Mouse (Mus musculus): ENCODE results near the gene Hras. TPM values are rescaled to one million over a fixed set of nuclear protein-coding genes. Genes with fewer than 3 reads are reported as not detected.

Hras gene
- polyA plus RNA-seq, 2 experiments: 66.8 to 84.4 TPM

DNA sequence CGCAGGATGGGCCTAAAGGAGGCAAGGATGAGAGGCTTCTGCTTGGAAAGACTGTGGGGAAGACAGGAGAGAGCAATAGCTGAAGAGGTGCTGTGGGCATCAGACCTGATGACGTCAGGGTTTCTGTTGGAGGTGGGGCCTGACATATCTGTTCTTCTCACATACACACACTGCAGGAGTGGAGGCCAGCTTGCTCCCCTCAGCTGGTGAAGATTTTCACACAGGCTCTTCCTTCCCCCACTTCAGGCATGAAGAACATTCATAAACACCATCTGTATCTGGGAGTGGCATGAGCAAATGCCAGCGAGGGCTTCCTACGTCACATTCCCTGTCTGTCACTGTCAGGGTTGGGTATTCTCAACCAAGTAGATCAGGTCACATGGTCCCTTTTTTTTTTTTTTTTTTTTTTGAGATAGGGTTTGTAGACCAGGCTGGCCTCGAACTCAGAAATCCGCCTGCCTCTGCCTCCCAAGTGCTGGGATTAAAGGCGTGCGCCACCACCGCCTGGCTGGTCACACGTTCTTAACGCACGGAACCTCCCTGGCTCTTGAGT, 47.7 kb downstream of the Hras start:
- Histone ChIP-seq H3K4me2 (ENCODE audit: low read depth) (peak overlapping the region; percentile 49), H3K9ac (replicated peaks) (peak overlapping the region; percentile 45), H3K9me3 (ENCODE audit: control insufficient read depth, low read length) (no peaks in the 10 kb centered on the region), H3K4me1 (replicated peaks; ENCODE audit: control insufficient read depth in 2 of 2, insufficient read depth in 2 of 2, low read length in 1 of 2) (peaks cover 40 to 48% of the 10 kb centered on the region in 2 experiments), H3K27ac (peak overlapping the region; percentile 70), H3K27me3 (ENCODE audit: control insufficient read depth, insufficient read depth, low read length) (no peaks in the 10 kb centered on the region), H3K36me3 (replicated peaks; ENCODE audit: control insufficient read depth, insufficient read depth, low read depth) (peaks cover 99% of the 10 kb centered on the region), H3K4me3 (ENCODE audit: insufficient read depth in 1 of 2, low read depth in 2 of 2, low read length in 2 of 2) (no peak overlapping the region)
- no peak; the same call in 1 of the 2 replicates for TF ChIP-seq EP300 (IDR thresholded peaks at IDR 0.05; ENCODE audit: low read depth)
- TF ChIP-seq CTCF (IDR thresholded peaks at IDR 0.05; ENCODE audit: low read depth): no peak
- DNase-seq (ENCODE audit: low read depth in 3 of 3, low spot score in 3 of 3) (peak; percentile 66 to 79 (median 70)), ATAC-seq (ENCODE audit: insufficient read depth) (peak; percentile 79)
- 71% methylated on average over 12 of the region's 12 CpGs for WGBS (ENCODE audit: insufficient replicate concordance)

DNA sequence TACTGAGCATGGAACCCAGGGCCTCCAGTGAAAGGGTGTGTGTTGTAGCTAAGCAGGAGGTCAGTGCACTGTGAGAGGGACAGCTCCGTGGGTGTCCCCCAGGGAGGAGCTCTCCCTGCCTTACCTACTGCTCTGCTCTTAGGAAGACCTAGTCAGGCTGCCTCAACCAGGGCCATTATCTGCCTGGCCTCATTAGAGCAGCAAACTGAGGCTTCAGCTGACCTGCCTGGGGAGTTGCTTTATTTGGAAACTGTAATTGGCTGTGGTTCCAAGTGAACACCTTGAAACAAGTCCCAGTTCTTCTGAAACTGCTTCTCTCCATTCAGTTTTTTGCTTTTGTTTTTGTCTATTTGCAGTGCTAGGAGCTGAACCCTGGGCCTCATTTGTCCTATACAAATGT, 48.4 kb downstream of the Hras start:
- no peak for ATAC-seq (ENCODE audit: insufficient read depth)
- Histone ChIP-seq H3K27me3 (ENCODE audit: control insufficient read depth, insufficient read depth, low read length) (no peaks in the 10 kb centered on the region), H3K9me3 (ENCODE audit: control insufficient read depth, low read length) (no peaks in the 10 kb centered on the region), H3K9ac (replicated peaks) (peak overlapping the region; percentile 45), H3K4me1 (replicated peaks; ENCODE audit: control insufficient read depth in 2 of 2, insufficient read depth in 2 of 2, low read length in 1 of 2) (peaks cover 44 to 53% of the 10 kb centered on the region in 2 experiments), H3K27ac (peak overlapping the region; percentile 70), H3K36me3 (replicated peaks; ENCODE audit: control insufficient read depth, insufficient read depth, low read depth) (peaks cover 99% of the 10 kb centered on the region), H3K4me3 (ENCODE audit: insufficient read depth in 1 of 2, low read depth in 2 of 2, low read length in 2 of 2) (no peak overlapping the region), H3K4me2 (ENCODE audit: low read depth) (peak overlapping the region; percentile 38)
- TF ChIP-seq EP300 (IDR thresholded peaks at IDR 0.05; ENCODE audit: low read depth) (no peak), CTCF (IDR thresholded peaks at IDR 0.05; ENCODE audit: low read depth) (no peak)
- no peak for DNase-seq (ENCODE audit: low read depth in 3 of 3, low spot score in 3 of 3)
- 48% methylated on average over 1 of the region's 1 CpGs for WGBS (ENCODE audit: insufficient replicate concordance)

DNA sequence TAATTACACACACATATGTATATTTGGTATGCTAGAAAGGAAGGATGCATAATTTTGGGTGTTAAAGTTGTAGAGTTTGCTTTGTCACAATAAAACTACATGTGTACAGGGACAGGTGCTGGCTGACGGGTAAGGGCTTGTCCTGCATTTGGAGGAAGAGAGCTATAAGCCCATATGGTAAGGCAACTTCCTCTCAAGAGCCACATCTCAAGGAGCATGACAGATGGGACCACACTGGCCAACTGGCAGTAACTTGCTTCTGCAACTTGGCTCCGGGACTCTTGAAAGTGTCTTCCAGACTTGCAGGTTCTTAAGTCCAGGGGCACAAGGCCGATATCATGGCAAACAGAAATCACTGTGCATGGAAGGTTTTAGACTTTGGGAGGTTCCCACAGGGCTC, 49.2 kb downstream of the Hras start:
- Histone ChIP-seq H3K9me3 (ENCODE audit: control insufficient read depth, low read length) (no peaks in the 10 kb centered on the region), H3K27me3 (ENCODE audit: control insufficient read depth, insufficient read depth, low read length) (no peaks in the 10 kb centered on the region), H3K36me3 (replicated peaks; ENCODE audit: control insufficient read depth, insufficient read depth, low read depth) (peaks cover 99% of the 10 kb centered on the region), H3K4me1 (replicated peaks; ENCODE audit: control insufficient read depth in 2 of 2, insufficient read depth in 2 of 2, low read length in 1 of 2) (peaks cover 47 to 55% of the 10 kb centered on the region in 2 experiments), H3K4me2 (ENCODE audit: low read depth) (0 out of 2 replicates have a peak overlapping the region, but pooled peaks have one; percentile 11), H3K27ac (peak overlapping the region; percentile 70), H3K9ac (replicated peaks) (no peak overlapping the region; the same call in 1 of the 2 replicates), H3K4me3 (ENCODE audit: insufficient read depth in 1 of 2, low read depth in 2 of 2, low read length in 2 of 2) (no peak overlapping the region)
- DNase-seq (ENCODE audit: low read depth in 3 of 3, low spot score in 3 of 3) (no peak), ATAC-seq (ENCODE audit: insufficient read depth) (no peak)
- TF ChIP-seq EP300 (IDR thresholded peaks at IDR 0.05; ENCODE audit: low read depth) (no peak), CTCF (IDR thresholded peaks at IDR 0.05; ENCODE audit: low read depth) (no peak)
- WGBS (ENCODE audit: insufficient replicate concordance): 75% methylated on average over 3 of the region's 3 CpGs

DNA sequence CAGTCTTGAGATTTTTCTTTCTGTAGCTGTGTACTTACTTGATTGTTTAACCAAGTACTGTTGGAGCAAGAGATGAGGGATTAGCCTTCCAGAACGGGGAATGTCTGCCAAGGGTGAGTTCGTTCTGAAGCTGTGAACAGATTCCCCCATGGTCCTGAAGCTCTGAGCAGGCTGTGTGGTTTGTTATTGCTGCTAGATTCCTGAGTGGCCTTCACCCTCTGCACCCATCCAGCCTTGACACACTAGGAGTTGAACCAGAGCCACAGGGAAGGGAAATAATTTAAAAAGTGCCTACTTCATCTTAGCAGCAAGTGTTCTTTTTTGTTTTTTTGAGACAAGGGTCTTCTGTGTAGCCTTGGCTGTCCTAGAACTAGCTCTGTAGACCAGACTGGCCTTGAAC, 49.9 kb downstream of the Hras start:
- no peak overlapping the region for H3K4me2 ChIP-seq (ENCODE audit: low read depth)
- no peak for DNase-seq (ENCODE audit: low read depth in 3 of 3, low spot score in 3 of 3)
- no peak overlapping the region for H3K4me3 ChIP-seq (ENCODE audit: insufficient read depth in 1 of 2, low read depth in 2 of 2, low read length in 2 of 2)
- no peaks in the 10 kb centered on the region for H3K9me3 ChIP-seq (ENCODE audit: control insufficient read depth, low read length)
- WGBS (ENCODE audit: insufficient replicate concordance): 89% methylated on average over 2 of the region's 2 CpGs
- peaks cover 100% of the 10 kb centered on the region for H3K36me3 ChIP-seq (replicated peaks; ENCODE audit: control insufficient read depth, insufficient read depth, low read depth)
- H3K27me3 ChIP-seq (ENCODE audit: control insufficient read depth, insufficient read depth, low read length): no peaks in the 10 kb centered on the region
- no peak overlapping the region for H3K9ac ChIP-seq (replicated peaks)
- TF ChIP-seq EP300 (IDR thresholded peaks at IDR 0.05; ENCODE audit: low read depth): no peak
- no peak for TF ChIP-seq CTCF (IDR thresholded peaks at IDR 0.05; ENCODE audit: low read depth)
- no peak for ATAC-seq (ENCODE audit: insufficient read depth)
- peak overlapping the region; percentile 22; the same call in 1 of the 2 replicates for H3K27ac ChIP-seq
- peaks cover 47 to 59% of the 10 kb centered on the region in 2 experiments for H3K4me1 ChIP-seq (replicated peaks; ENCODE audit: control insufficient read depth in 2 of 2, insufficient read depth in 2 of 2, low read length in 1 of 2)

DNA sequence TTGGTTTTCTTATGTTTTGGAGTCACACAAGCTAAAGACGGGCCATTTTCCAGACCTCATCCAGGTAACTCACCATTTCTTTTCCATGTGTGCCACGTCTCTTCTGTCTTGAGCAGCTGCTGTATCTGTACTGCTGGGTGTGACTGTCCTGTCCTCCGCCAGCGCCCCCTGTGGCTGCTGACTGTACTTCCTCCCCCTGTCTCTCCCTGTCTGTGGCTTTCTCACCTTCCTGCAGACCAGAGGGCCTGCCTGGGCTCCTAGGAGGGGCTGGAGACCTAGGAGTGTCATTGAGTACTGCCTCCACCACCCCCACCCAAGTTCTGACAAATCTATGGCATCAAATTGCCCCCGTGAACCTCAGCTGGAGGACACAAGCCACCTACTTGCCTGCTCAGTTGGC, 50.7 kb downstream of the Hras start:
- Histone ChIP-seq H3K4me1 (replicated peaks; ENCODE audit: control insufficient read depth in 2 of 2, insufficient read depth in 2 of 2, low read length in 1 of 2) (peaks cover 47 to 64% of the 10 kb centered on the region in 2 experiments), H3K9me3 (ENCODE audit: control insufficient read depth, low read length) (no peaks in the 10 kb centered on the region), H3K9ac (replicated peaks) (peak overlapping the region; percentile 13; the same call in 1 of the 2 replicates), H3K4me2 (ENCODE audit: low read depth) (no peak overlapping the region), H3K36me3 (replicated peaks; ENCODE audit: control insufficient read depth, insufficient read depth, low read depth) (peaks cover 100% of the 10 kb centered on the region), H3K4me3 (ENCODE audit: insufficient read depth in 1 of 2, low read depth in 2 of 2, low read length in 2 of 2) (no peak overlapping the region), H3K27ac (peak overlapping the region; percentile 50), H3K27me3 (ENCODE audit: control insufficient read depth, insufficient read depth, low read length) (no peaks in the 10 kb centered on the region)
- no peak for DNase-seq (ENCODE audit: low read depth in 3 of 3, low spot score in 3 of 3)
- ATAC-seq (ENCODE audit: insufficient read depth): no peak
- 45% methylated on average over 5 of the region's 5 CpGs for WGBS (ENCODE audit: insufficient replicate concordance)
- peak; percentile 91 for TF ChIP-seq CTCF (IDR thresholded peaks at IDR 0.05; ENCODE audit: low read depth)
- no peak for TF ChIP-seq EP300 (IDR thresholded peaks at IDR 0.05; ENCODE audit: low read depth)

Measured in liver, embryonic 14.5 days (tissue).